Mouse (Mus musculus) v-Abl transformed pro-B cells (cell line): ENCODE results near the gene Wdr91.

Source experiments
- in situ Hi-C, 2 experiments: fragments of 400-800 bp; cut with MboI; formaldehyde crosslinking; loops; one replicate each; pipeline ENCODE4 v1.15.1; 2025; ENCODE audit not compliant: unreplicated experiment in 2 of 2

Wdr91 gene

GRCm38 (mm10) chr6:34910371-34911219 is at the start of gene Wdr91:
Gene Wdr91, minus strand, starts transcription at chr6:34910876.
- in situ Hi-C loops: no loop called here

GRCm38 (mm10) chr6:34959131-34959530 is 48.5 kb upstream of the Wdr91 start:
- in situ Hi-C loops: loop anchor here in 1 of 2 experiments (5.0 kb wide), 1 partner anchor 33 kb away; no protein-coding TSS in a partner anchor

- in situ Hi-C loops: loop anchor here in 1 of 2 experiments (5.0 kb wide), 1 partner anchor 36 kb away; no protein-coding TSS in a partner anchor
Observed at GRCm38 (mm10) chr6:34955862-34956241, 45.2 kb upstream of the Wdr91 start.

DNA sequence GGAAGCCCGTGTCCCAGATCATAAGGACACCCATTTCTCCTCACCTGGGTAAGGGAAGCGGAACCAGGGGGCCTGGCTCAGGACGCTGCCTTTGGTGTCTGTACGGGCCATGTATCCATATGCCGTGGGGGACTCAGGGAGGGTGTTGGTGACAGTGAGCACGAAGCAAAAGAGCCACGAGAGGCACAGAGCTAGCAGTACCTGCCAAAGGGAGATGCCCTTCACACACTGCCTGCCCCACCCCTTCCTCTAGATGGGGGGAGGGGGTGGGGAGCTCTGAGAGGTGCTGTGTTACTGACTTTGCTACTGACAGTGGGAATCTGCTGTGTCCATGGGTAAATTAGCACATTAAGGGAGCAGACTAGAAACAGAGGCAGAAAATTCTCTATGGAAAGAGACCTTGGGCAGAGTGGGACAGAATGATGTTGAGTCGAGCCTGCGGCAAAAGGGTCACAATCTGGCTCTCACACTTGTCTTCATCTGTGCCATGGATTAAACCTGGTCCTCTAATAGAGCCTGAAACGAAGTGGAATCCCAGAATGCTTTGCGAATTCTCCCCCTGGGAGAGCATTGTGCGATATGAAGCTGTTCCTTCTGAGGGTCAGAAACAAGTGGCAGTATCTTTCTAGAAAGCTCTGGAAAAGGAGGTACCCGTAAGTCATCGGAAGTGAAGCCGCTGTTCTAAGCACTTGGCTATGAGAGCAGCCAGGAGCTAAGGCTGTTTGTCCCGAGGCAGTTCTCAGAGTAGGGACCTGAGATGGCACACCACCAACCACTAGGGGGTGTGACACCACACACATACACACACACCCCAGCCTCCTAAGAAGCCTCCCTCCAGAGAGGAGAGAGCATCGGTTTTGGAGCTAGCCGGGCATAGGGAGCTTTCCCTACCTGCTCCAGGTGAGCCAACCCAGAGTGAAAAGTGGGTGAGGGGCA is 44.5 kb upstream of the Wdr91 start:
- in situ Hi-C loops: loop anchor here (5.0 kb wide), 2 partner anchors 37 to 287 kb away; no protein-coding TSS in a partner anchor

DNA sequence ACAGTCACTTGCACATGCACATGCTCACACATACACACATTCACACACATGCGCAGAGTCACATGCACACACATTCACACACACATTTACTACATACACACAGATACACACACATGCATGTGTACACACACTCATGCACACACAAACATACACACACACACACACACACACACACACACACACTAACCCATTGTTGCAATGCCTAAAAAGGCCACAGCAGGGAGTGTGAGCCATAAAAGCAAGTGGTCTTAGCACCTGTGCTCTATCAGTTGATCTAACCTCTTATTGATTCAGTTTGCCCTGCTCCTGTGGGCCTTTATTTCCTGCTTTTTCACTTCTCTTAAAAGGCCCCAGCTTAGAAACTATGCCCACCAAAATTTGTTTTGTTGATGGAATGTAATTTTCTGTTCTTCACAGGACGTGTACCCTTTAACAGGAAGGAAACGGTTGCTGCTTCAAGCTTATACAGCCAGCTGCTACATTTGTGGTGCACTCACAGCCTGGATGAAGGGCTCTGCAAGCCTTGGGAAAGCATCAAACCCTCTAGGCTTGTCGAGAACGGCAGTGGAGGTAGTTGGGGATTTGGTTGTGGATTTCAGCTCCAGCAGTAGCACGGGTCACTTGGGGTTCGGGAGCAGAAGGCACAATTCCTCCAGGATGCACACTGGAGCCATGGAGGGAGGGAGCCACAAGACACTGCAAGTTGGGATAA is 41.4 kb upstream of the Wdr91 start:
- in situ Hi-C loops: loop anchor here in 1 of 2 experiments (5.0 kb wide), 1 partner anchor 290 kb away; no protein-coding TSS in a partner anchor

- in situ Hi-C loops: loop anchor here in 1 of 2 experiments (5.0 kb wide), 1 partner anchor 291 kb away; no protein-coding TSS in a partner anchor
Observed at GRCm38 (mm10) chr6:34951518-34951917, 40.8 kb upstream of the Wdr91 start.

GRCm38 (mm10) chr6:34948461-34948860 is 37.8 kb upstream of the Wdr91 start:
- in situ Hi-C loops: loop anchor here in 1 of 2 experiments (25.0 kb wide), 1 partner anchor 436 kb away; no protein-coding TSS in a partner anchor

- in situ Hi-C loops: loop anchor here in 1 of 2 experiments (25.0 kb wide), 1 partner anchor 434 kb away; no protein-coding TSS in a partner anchor
Observed at GRCm38 (mm10) chr6:34946486-34947079, 35.9 kb upstream of the Wdr91 start.

- in situ Hi-C loops: loop anchor here in 1 of 2 experiments (25.0 kb wide), 1 partner anchor 431 kb away; no protein-coding TSS in a partner anchor
Observed at GRCm38 (mm10) chr6:34943499-34943898, 32.8 kb upstream of the Wdr91 start.

DNA sequence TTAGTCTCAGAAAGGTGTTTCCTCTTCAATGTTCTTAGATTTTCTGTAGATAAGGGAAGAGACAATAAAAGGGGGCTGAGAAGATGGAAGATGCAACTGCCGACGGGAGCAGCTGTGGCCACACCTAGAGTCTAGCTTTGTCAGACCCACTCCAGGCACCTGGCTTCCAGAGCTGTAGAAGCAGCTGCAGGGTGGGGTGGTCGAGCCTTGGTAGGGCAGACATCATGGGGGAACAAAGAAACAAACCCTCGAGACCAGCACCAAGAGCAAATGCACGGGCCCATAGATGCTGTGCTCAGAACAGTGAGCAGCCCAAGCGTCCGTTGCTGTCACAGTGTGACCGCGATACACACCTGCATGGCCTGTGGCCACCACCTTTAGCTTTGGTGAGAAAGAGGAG is 31.8 kb upstream of the Wdr91 start:
- in situ Hi-C loops: loop anchor here in 1 of 2 experiments (25.0 kb wide), 1 partner anchor 430 kb away; no protein-coding TSS in a partner anchor

GRCm38 (mm10) chr6:34941496-34941895 is 30.8 kb upstream of the Wdr91 start:
- in situ Hi-C loops: loop anchor here in 1 of 2 experiments (25.0 kb wide), 1 partner anchor 429 kb away; no protein-coding TSS in a partner anchor

GRCm38 (mm10) chr6:34939451-34939850 is 28.8 kb upstream of the Wdr91 start:
- in situ Hi-C loops: loop anchor here (5.0 to 25.0 kb wide), 3 partner anchors 55 to 427 kb away; no protein-coding TSS in a partner anchor

GRCm38 (mm10) chr6:34938929-34939325 is 28.3 kb upstream of the Wdr91 start:
- in situ Hi-C loops: loop anchor here (5.0 to 25.0 kb wide), 3 partner anchors 56 to 427 kb away; no protein-coding TSS in a partner anchor

DNA sequence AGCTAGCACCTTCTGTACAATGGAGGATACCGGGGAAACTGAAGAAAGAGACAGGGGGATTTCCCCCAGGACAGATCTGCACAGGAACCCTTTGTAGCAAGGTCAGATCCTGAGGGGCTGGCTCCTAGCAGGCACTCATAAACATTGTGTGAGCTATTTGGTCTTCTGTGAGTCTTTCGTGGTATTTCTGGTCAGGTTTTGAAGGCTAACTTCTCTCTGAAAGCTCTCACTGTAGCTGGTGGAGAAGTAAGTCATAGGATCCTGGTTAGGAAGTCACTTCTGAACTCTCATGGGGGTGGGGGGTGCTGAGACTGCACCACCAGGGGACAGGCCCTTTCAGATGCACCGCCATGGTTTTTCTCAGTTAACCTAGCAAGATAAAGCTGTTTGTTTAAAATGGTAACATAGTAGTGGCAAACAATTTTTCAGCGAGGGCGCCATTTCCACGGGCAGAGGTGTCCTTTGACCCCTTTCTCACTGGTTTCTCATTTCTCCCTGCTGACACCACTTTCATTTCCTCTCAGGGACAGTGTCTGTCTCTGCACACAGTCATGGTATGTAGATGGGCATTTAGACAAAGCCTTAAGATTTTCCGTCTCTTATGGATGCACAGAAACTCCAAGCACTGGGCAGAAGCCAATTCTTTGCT is 27.7 kb upstream of the Wdr91 start:
- in situ Hi-C loops: loop anchor here (5.0 to 25.0 kb wide), 3 partner anchors 56 to 426 kb away; no protein-coding TSS in a partner anchor

- in situ Hi-C loops: loop anchor here (5.0 to 25.0 kb wide), 3 partner anchors 58 to 424 kb away; no protein-coding TSS in a partner anchor
Observed at GRCm38 (mm10) chr6:34936743-34937142, 26.1 kb upstream of the Wdr91 start.

GRCm38 (mm10) chr6:34932633-34933032 is 22.0 kb upstream of the Wdr91 start:
- in situ Hi-C loops: loop anchor here in 1 of 2 experiments (10.0 to 25.0 kb wide), 2 partner anchors 62 to 420 kb away; no protein-coding TSS in a partner anchor

DNA sequence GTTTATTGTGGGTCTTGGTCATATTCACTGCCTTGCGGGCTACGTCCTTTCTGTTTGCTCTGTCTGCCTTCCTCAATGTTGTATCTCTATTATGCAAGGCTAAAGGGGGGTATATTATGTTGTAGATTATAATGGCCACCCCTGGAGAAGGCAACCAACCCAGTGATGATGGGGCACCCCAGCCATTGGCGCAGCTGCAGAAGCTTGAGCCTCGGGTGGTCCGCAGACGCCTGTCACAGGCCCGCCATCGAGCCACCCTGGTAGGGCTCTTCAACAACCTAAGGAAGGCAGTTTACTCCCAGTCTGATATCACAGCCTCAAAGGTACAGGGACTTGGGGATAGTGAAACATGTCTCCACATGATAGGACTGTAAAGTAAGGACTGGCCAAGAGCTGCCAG is 16.9 kb upstream of the Wdr91 start:
- in situ Hi-C loops: loop anchor here (5.0 to 25.0 kb wide), 4 partner anchors 173 to 633 kb away; no protein-coding TSS in a partner anchor

GRCm38 (mm10) chr6:34927156-34927555 is 16.5 kb upstream of the Wdr91 start:
- in situ Hi-C loops: loop anchor here (5.0 to 25.0 kb wide), 4 partner anchors 172 to 632 kb away; no protein-coding TSS in a partner anchor
